15 mouse cellular contexts compared by ENCODE assay signal in the genomic region with DNA sequence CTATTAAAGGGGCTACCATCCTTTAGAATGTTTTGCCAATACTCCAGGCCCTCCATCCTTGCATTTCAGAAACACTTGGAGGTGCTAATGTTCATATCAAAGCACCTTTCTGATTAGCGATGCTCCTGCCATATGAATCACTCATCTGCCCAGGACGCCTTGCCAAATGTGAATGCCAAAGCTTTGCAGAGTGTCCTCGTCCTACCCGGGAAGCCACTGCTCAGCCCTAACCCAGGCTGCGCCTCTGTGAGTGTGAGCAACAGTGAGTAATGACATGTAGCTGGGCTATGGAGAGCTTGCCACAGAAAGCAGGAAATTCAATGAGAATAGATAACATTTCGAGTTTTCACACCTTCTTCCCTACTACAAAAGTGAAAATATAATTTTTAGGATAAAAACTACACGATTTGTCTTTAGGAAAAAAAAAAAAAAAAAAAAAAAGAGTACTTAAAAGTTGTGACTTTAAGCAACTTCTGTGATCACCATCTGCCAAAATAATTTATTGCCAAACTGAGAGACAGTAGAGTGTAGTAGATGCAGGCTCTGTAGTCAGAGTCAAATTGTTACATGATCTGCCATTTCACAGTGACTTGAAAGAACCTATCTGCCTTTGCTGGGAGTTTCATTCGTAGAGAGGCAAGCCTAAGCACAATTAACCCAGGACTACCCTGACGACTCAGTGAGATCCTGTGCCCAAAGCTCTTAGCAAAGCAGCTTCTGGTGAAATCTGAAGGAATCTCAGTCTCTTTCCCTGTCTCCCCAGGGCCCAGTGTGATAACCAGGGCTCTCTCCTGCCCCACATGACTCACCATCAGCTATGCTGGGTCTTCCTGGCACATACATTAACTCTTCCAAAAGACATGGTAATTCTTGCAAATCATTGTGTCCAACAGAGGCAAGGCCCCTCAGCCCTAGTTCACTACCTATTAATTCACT. TPM values are rescaled to one million over a fixed set of nuclear protein-coding genes. Genes with fewer than 3 reads are reported as not detected.
DNase-seq lines count a peak whose midpoint lies in the region; ATAC-seq lines count a peak whose summit lies in the region.
"Had no signal": no experiment of that assay in that cellular context is flagged by ENCODE, and none has a peak within 500 bp of the region (broad histone marks: within the 10 kb centered on the region; RNA-seq: fewer than 3 reads in every experiment).

No protein-coding gene starts in this region.

- H3K27me3 ChIP-seq in midbrain, embryonic 16.5 days (ENCODE audit: control insufficient read depth, insufficient read depth, low read depth, low read length), result no peaks in the 10 kb centered on the region
- no peaks in the 10 kb centered on the region for H3K27me3 ChIP-seq in hindbrain, embryonic 13.5 days
- H3K27me3 ChIP-seq: CH12.LX; embryonic facial prominence, embryonic 15.5 days had no signal

- H3K27ac ChIP-seq in midbrain, embryonic 16.5 days (ENCODE audit: low read length), result no peak overlapping the region
- no peak overlapping the region for H3K27ac ChIP-seq in hindbrain, embryonic 13.5 days
- H3K27ac ChIP-seq: embryonic facial prominence, embryonic 15.5 days; liver, embryonic 14.5 days; stomach, postnatal 0 days had no signal

- H3K4me3 ChIP-seq in midbrain, embryonic 16.5 days (ENCODE audit: low read depth, low read length), result no peak overlapping the region
- no peak overlapping the region for H3K4me3 ChIP-seq in hindbrain, embryonic 13.5 days
- H3K4me3 ChIP-seq: embryonic facial prominence, embryonic 15.5 days had no signal

- H3K36me3 ChIP-seq in midbrain, embryonic 16.5 days (ENCODE audit: control insufficient read depth, insufficient read depth, low read length), result no peaks in the 10 kb centered on the region
- no peaks in the 10 kb centered on the region for H3K36me3 ChIP-seq in hindbrain, embryonic 13.5 days
- H3K36me3 ChIP-seq: embryonic facial prominence, embryonic 15.5 days had no signal

- 0 out of 2 replicates have a peak, but pooled peaks cover 2% of the 10 kb centered on the region for H3K9me3 ChIP-seq in midbrain, embryonic 16.5 days (replicated peaks; ENCODE audit: control insufficient read depth, low read length, poor library complexity, severe bottlenecking)
- H3K9me3 ChIP-seq in hindbrain, embryonic 13.5 days, result no peaks in the 10 kb centered on the region
- H3K9me3 ChIP-seq: embryonic facial prominence, embryonic 15.5 days had no signal

- 83% methylated on average over 9 of the region's 9 CpGs for WGBS in midbrain, embryonic 16.5 days
- 79% methylated on average over 9 of the region's 9 CpGs for WGBS in hindbrain, embryonic 13.5 days

- no peak overlapping the region for H3K9ac ChIP-seq in midbrain, embryonic 16.5 days (ENCODE audit: low read depth, low read length)
- H3K9ac ChIP-seq in hindbrain, embryonic 13.5 days, result no peak overlapping the region
- H3K9ac ChIP-seq: embryonic facial prominence, embryonic 15.5 days; liver, embryonic 14.5 days had no signal

- peaks cover 2% of the 10 kb centered on the region; the same call in 1 of the 2 replicates for H3K4me1 ChIP-seq in midbrain, embryonic 16.5 days (ENCODE audit: control insufficient read depth, insufficient read depth, low read length)
- no peaks in the 10 kb centered on the region for H3K4me1 ChIP-seq in hindbrain, embryonic 13.5 days (replicated peaks)
- H3K4me1 ChIP-seq: embryonic facial prominence, embryonic 15.5 days had no signal

- no peak for DNase-seq in frontal cortex, postnatal 14 days (ENCODE audit: low spot score in 2 of 2)
- DNase-seq in right cerebral cortex, adult 18-20 months, result peak; percentile 41
- no peak for DNase-seq in right cerebral cortex, postnatal 14 days
- DNase-seq in layer of hippocampus, adult 9-10 months (ENCODE audit: low spot score), result peak; percentile 39
- DNase-seq: cerebellum, adult 18-20 months; kidney, postnatal 36 days had no signal

- no peak overlapping the region for H3K4me2 ChIP-seq in midbrain, embryonic 16.5 days (ENCODE audit: low read length)
- no peak overlapping the region for H3K4me2 ChIP-seq in hindbrain, embryonic 13.5 days
- H3K4me2 ChIP-seq: embryonic facial prominence, embryonic 15.5 days had no signal

- peak; percentile 74 for ATAC-seq in frontal cortex, adult (ENCODE audit: low TSS enrichment)
- ATAC-seq in midbrain, embryonic 16.5 days, result no peak
- no peak for ATAC-seq in granulocyte monocyte progenitor cell, adult 5-6 weeks (replicated peaks; ENCODE audit: poor library complexity, severe bottlenecking)
- no peak for ATAC-seq in hindbrain, embryonic 13.5 days (ENCODE audit: low FRiP score)

RNA-seq across cellular contexts. Expression of gene Prkd1, which starts 50.6 kb away (rescaled TPM):
- polyA plus RNA-seq in midbrain, embryonic 16.5 days (2015; fragmentation: Nextera tagmentation; extraction: Ambion mirVana), result 2.0 and 2.1 TPM in 2 replicates
- total RNA-seq in granulocyte monocyte progenitor cell, adult 5-6 weeks (2014; fragmentation: Nextera tagmentation), result not detected in 2 replicates
- total RNA-seq in granulocyte monocyte progenitor cell, adult 5-6 weeks (2017), result not detected in 2 replicates
- polyA plus RNA-seq in hindbrain, embryonic 13.5 days (2015; fragmentation: Nextera tagmentation; extraction: Ambion mirVana), result 2.0 and 2.3 TPM in 2 replicates
- total RNA-seq: CH12.LX; megakaryocyte progenitor cell, adult 5-6 weeks had no signal

Comparison
In these comparisons a context has a peak if more than half of its experiments do, and no peak if none do; other contexts are left out.
1. DNase-seq: peak in right cerebral cortex, adult 18-20 months (single experiment) and layer of hippocampus, adult 9-10 months (single experiment); none in frontal cortex, postnatal 14 days (0 of 2) and right cerebral cortex, postnatal 14 days (single experiment).